Mouse (Mus musculus): ENCODE results near the gene Tex19.1. TPM values are rescaled to one million over a fixed set of nuclear protein-coding genes. Genes with fewer than 3 reads are reported as not detected.
A peak's percentile ranks its signal among the peaks of the same experiment; 100 is the strongest.

The Tex19.1 gene
- total and polyA plus RNA-seq, 2 experiments from 2014 or later, result not detected

DNA sequence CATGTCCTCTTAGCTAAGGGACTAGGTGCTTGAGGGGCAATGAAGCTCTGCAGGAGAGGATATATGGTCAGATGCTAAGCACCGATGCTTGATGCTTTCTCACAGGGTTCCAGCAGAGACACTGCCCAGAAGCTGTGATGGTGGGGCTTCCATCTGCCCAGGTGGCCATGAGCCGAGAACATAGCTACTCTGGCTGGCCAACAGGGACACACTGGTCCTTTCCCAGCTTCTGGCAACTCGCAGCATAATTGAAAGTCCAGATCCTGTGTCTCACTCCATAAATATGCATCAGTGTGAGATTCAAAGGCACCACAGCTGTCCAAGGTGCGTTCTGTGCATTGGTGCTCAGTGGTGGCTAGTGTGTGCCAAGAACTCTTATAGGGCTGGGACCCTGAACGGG, 27.3 kb downstream of the Tex19.1 start:
- ATAC-seq (ENCODE audit: insufficient read depth, low read depth) (no peak), DNase-seq (ENCODE audit: low spot score) (no peak)
- 77% methylated on average over 5 of the region's 5 CpGs for WGBS
- Histone ChIP-seq H3K4me3 (ENCODE audit: low read depth, low read length) (no peak overlapping the region), H3K27ac (ENCODE audit: low read depth) (no peak overlapping the region), H3K4me1 (ENCODE audit: control insufficient read depth, insufficient read depth) (0 out of 2 replicates have a peak, but pooled peaks cover 4% of the 10 kb centered on the region), H3K9ac (replicated peaks; ENCODE audit: low read depth, low read length) (no peak overlapping the region), H3K36me3 (replicated peaks; ENCODE audit: control insufficient read depth, insufficient read depth, low read length) (no peaks in the 10 kb centered on the region), H3K4me2 (ENCODE audit: low read depth, low read length) (no peak overlapping the region), H3K27me3 (ENCODE audit: control insufficient read depth, insufficient read depth, low read length) (no peaks in the 10 kb centered on the region), H3K9me3 (replicated peaks; ENCODE audit: control insufficient read depth, low read length) (no peaks in the 10 kb centered on the region)
- TF ChIP-seq EP300 (IDR thresholded peaks at IDR 0.05; ENCODE audit: low read depth), result no peak
- TF ChIP-seq CTCF (IDR thresholded peaks at IDR 0.05; ENCODE audit: low read depth), result no peak

DNA sequence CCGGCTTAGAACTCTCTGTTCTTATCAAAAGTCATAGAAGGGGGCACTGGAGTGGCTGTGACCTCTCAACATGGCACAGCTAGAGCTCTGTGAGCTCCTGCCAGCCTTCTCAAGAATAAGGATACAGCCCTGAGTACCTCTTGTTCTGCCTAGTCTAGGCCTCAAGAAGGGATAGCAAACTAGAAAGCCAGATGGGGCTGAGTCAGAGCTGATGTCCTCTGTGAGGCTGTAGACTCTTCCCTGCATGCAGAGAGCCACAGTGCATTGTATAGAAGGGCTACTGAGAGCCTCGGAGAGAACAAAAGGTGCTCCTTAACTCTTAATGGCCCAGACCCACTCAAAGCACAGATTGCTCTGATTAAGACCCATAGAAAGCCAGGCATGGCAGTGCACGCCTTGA, 28.3 kb downstream of the Tex19.1 start:
- TF ChIP-seq EP300 (IDR thresholded peaks at IDR 0.05; ENCODE audit: low read depth) (no peak), CTCF (IDR thresholded peaks at IDR 0.05; ENCODE audit: low read depth) (no peak)

DNA sequence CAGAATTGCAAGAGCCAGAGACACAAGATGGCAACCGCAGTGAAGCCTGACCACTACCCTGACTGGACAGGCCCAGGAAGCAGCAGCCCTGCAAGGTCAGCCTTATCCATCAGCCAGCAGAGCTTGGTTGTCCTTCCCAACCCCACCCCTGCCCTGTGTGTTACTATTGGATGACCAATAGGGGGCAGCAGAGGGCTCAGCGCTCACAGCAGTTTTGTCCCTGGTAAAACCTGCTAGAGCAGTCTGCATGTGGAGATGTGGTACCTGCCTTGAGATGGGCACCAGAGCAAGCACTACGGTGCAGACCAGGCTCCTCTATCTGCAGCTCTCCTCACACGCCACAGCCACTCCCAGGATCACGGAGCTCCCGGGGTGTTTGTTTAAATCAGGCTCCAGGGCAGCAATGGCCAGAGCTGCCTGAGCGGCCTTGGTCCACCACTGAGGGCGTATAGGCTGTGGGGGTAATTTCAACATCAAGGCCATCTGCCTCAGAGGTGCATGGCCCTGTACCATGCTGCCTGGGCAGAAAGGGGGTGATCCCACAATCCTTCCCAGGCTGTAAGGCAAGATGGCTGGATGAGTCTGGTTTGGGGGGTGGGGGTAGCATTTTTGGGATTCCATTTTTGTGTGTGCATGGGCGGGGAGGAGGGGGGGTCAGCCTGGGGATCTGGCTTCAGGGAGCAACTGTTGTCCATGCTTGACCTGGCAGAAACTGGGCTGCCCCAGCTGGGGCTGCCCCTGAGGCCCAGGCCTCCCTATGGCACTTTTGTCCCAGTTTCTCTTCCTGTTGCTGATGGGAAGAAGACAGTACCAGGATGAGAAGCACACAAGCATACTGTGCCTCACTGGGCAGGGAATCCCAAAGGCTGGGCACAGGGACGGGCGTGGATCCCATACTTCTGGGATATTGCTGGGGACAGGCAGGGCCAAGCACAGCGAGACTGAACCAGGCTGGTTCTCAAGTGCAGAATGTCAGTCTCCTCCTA, 30.6 kb downstream of the Tex19.1 start:
- Histone ChIP-seq H3K4me3 (ENCODE audit: low read depth, low read length) (no peak overlapping the region), H3K9ac (replicated peaks; ENCODE audit: low read depth, low read length) (no peak overlapping the region), H3K4me1 (ENCODE audit: control insufficient read depth, insufficient read depth) (0 out of 2 replicates have a peak, but pooled peaks cover 4% of the 10 kb centered on the region), H3K27me3 (ENCODE audit: control insufficient read depth, insufficient read depth, low read length) (no peaks in the 10 kb centered on the region), H3K4me2 (ENCODE audit: low read depth, low read length) (no peak overlapping the region), H3K27ac (ENCODE audit: low read depth) (no peak overlapping the region), H3K36me3 (replicated peaks; ENCODE audit: control insufficient read depth, insufficient read depth, low read length) (no peaks in the 10 kb centered on the region), H3K9me3 (replicated peaks; ENCODE audit: control insufficient read depth, low read length) (no peaks in the 10 kb centered on the region)
- TF ChIP-seq EP300 (IDR thresholded peaks at IDR 0.05; ENCODE audit: low read depth), result no peak
- TF ChIP-seq CTCF (IDR thresholded peaks at IDR 0.05; ENCODE audit: low read depth), result peak; percentile 87
- 57% methylated on average over 12 of the region's 12 CpGs for WGBS
- peak; percentile 60; the same call in 1 of the 2 replicates for ATAC-seq (ENCODE audit: insufficient read depth, low read depth)
- peak; percentile 60 for DNase-seq (ENCODE audit: low spot score)

More for the DNA sequence above, 28.3 kb downstream of the Tex19.1 start:
- DNase-seq (ENCODE audit: low spot score) (no peak), ATAC-seq (ENCODE audit: insufficient read depth, low read depth) (no peak)
- WGBS, result 50% methylated on average over 3 of the region's 3 CpGs
- Histone ChIP-seq H3K9me3 (replicated peaks; ENCODE audit: control insufficient read depth, low read length) (no peaks in the 10 kb centered on the region), H3K27ac (ENCODE audit: low read depth) (no peak overlapping the region), H3K36me3 (replicated peaks; ENCODE audit: control insufficient read depth, insufficient read depth, low read length) (no peaks in the 10 kb centered on the region), H3K4me1 (ENCODE audit: control insufficient read depth, insufficient read depth) (0 out of 2 replicates have a peak, but pooled peaks cover 4% of the 10 kb centered on the region), H3K4me2 (ENCODE audit: low read depth, low read length) (no peak overlapping the region), H3K4me3 (ENCODE audit: low read depth, low read length) (no peak overlapping the region), H3K27me3 (ENCODE audit: control insufficient read depth, insufficient read depth, low read length) (no peaks in the 10 kb centered on the region), H3K9ac (replicated peaks; ENCODE audit: low read depth, low read length) (no peak overlapping the region)

DNA sequence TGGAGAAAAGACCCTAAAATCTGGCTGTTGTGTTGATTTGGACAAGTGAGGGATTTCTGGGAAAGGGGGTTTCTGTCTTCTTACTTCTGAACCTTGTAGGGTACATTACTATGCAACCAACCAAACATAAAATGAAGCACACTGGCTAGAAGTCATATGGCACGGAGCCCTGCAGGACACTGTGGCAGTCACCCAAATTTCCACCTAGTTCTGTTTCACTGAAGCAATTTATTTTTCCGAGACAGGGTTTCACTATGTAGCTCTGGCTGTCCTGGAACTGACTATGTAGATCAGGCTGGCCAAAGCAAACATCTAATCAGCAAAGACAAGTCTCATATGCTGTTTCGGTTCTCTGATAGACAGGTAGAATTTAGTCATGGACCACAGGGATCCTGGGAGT, 43.7 kb downstream of the Tex19.1 start:
- H3K27ac ChIP-seq (ENCODE audit: low read depth), result no peak overlapping the region
- no peaks in the 10 kb centered on the region for H3K9me3 ChIP-seq (replicated peaks; ENCODE audit: control insufficient read depth, low read length)
- H3K27me3 ChIP-seq (ENCODE audit: control insufficient read depth, insufficient read depth, low read length), result no peaks in the 10 kb centered on the region
- H3K9ac ChIP-seq (replicated peaks; ENCODE audit: low read depth, low read length), result no peak overlapping the region
- H3K36me3 ChIP-seq (replicated peaks; ENCODE audit: control insufficient read depth, insufficient read depth, low read length), result no peaks in the 10 kb centered on the region; the same call in 1 of the 2 replicates
- H3K4me3 ChIP-seq (ENCODE audit: low read depth, low read length), result no peak overlapping the region
- TF ChIP-seq EP300 (IDR thresholded peaks at IDR 0.05; ENCODE audit: low read depth) (no peak), CTCF (IDR thresholded peaks at IDR 0.05; ENCODE audit: low read depth) (no peak)
- H3K4me2 ChIP-seq (ENCODE audit: low read depth, low read length), result no peak overlapping the region
- 58% methylated on average over 3 of the region's 3 CpGs for WGBS
- no peaks in the 10 kb centered on the region for H3K4me1 ChIP-seq (ENCODE audit: control insufficient read depth, insufficient read depth)
- DNase-seq (ENCODE audit: low spot score) (no peak), ATAC-seq (ENCODE audit: insufficient read depth, low read depth) (no peak)

DNA sequence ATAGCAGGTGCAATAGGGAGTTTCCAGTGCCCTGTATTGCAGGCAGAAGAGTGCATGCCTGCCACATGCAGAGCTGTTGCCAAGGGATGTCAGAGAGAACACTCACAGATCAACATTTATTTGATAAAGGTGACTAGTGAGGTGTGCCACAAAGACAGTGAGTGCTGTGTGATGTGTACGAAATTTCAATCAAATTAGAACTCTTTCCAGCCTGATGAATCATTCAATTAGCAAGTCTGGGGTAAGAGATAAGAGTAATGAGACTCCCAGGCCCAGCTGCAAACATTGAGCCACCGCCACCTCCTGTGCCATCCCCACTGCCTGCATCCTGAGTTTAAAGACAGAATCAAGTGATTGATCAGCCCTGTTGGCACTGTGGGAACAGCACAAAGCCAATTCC, 46.8 kb downstream of the Tex19.1 start:
- TF ChIP-seq EP300 (IDR thresholded peaks at IDR 0.05; ENCODE audit: low read depth), result no peak
- no peak for TF ChIP-seq CTCF (IDR thresholded peaks at IDR 0.05; ENCODE audit: low read depth)
- no peaks in the 10 kb centered on the region for H3K9me3 ChIP-seq (replicated peaks; ENCODE audit: control insufficient read depth, low read length)
- 59% methylated on average over 2 of the region's 2 CpGs for WGBS
- peaks cover 5% of the 10 kb centered on the region for H3K36me3 ChIP-seq (replicated peaks; ENCODE audit: control insufficient read depth, insufficient read depth, low read length)
- DNase-seq (ENCODE audit: low spot score) (no peak), ATAC-seq (ENCODE audit: insufficient read depth, low read depth) (no peak)
- no peak overlapping the region for H3K27ac ChIP-seq (ENCODE audit: low read depth)
- H3K4me1 ChIP-seq (ENCODE audit: control insufficient read depth, insufficient read depth), result no peaks in the 10 kb centered on the region
- H3K27me3 ChIP-seq (ENCODE audit: control insufficient read depth, insufficient read depth, low read length), result no peaks in the 10 kb centered on the region
- no peak overlapping the region for H3K9ac ChIP-seq (replicated peaks; ENCODE audit: low read depth, low read length)
- no peak overlapping the region for H3K4me3 ChIP-seq (ENCODE audit: low read depth, low read length)
- no peak overlapping the region for H3K4me2 ChIP-seq (ENCODE audit: low read depth, low read length)

Data from heart, postnatal 0 days (tissue).